Mouse (Mus musculus) forebrain, postnatal 0 days (tissue): ENCODE results near the gene Actn1. TPM values are rescaled to one million over a fixed set of nuclear protein-coding genes. Genes with fewer than 3 reads are reported as not detected.
A peak's percentile ranks its signal among the peaks of the same experiment; 100 is the strongest.

Source experiments
- ATAC-seq: fragments of 200-750 bp; cut with Nextera tagmentation; 2 replicates; pipeline ENCODE4 v1.8.0; 2017; ENCODE audit warnings: mild to moderate bottlenecking, moderate library complexity
- DNase-seq: peaks from one replicate; pipeline ENCODE4 v3.0.0-alpha.2; 2015
- H3K27ac ChIP-seq: fragments of 300-500 bp; sonication (generic); 2 replicates; pipeline ENCODE4 v1.5.1; 2014; ENCODE audit warnings: low read depth, mild to moderate bottlenecking, antibody characterized with exemption, low read length, moderate library complexity, mixed read lengths
- H3K27me3 ChIP-seq: fragments of 300-500 bp; sonication (generic); 2 replicates; pipeline ENCODE4 v1.6.1; 2014; ENCODE audit warnings: mild to moderate bottlenecking, low read length, mixed read lengths; ENCODE audit not compliant: insufficient read depth
- H3K36me3 ChIP-seq: fragments of 300-500 bp; sonication (generic); 2 replicates; pipeline ENCODE4 v1.6.1; 2014; ENCODE audit warnings: mild to moderate bottlenecking, moderate library complexity; ENCODE audit not compliant: insufficient read depth
- H3K4me1 ChIP-seq: fragments of 300-500 bp; sonication (generic); 2 replicates; pipeline ENCODE4 v1.6.1; 2014; ENCODE audit warnings: antibody characterized with exemption; ENCODE audit not compliant: insufficient read depth
- H3K4me2 ChIP-seq: fragments of 300-500 bp; sonication (generic); 2 replicates; pipeline ENCODE4 v1.6.1; 2014; ENCODE audit warnings: low read depth, mild to moderate bottlenecking, moderate library complexity
- H3K4me3 ChIP-seq: fragments of 300-500 bp; sonication (generic); 2 replicates; pipeline ENCODE4 v1.5.1; 2014; ENCODE audit warnings: low read depth, low read length, mixed read lengths
- H3K9ac ChIP-seq: fragments of 300-500 bp; sonication (generic); 2 replicates; pipeline ENCODE4 v1.6.1; 2014; ENCODE audit warnings: mild to moderate bottlenecking
- H3K9me3 ChIP-seq: fragments of 300-500 bp; sonication (generic); 2 replicates; pipeline ENCODE4 v1.6.1; 2016; ENCODE audit warnings: low read length
- CTCF ChIP-seq: sonication (generic); IDR thresholded peaks from 2 replicates; pipeline ENCODE4 v1.5.1; 2016; ENCODE audit warnings: antibody characterized with exemption, control low read depth, low read depth
- WGBS: fragments of 180-500 bp; shearing (Covaris S2); extraction: QIAGEN DNeasy Blood & Tissue Kit; methylation state at CpG from one replicate; pipeline ENCODE4 v1.1.7; 2014; 5-methylcytosine and 5-hydroxymethylcytosine counted together
- polyA plus RNA-seq: library from polyadenylated mRNA; unstranded; fragments of >200 nt; fragmentation: Nextera tagmentation; extraction: Ambion mirVana; gene quantifications from 2 replicates; pipeline ENCODE4 v1.2.1, GENCODE M21; 2015
- total RNA-seq: library from RNA; depleted of rRNA; stranded (reverse); fragments of >200 nt; gene quantifications from 2 replicates; pipeline ENCODE4 v1.2.3, GENCODE M21; 2014

The Actn1 gene
- total and polyA plus RNA-seq, 2 experiments from 2014 or later = 6.7 to 19.1 TPM

DNA sequence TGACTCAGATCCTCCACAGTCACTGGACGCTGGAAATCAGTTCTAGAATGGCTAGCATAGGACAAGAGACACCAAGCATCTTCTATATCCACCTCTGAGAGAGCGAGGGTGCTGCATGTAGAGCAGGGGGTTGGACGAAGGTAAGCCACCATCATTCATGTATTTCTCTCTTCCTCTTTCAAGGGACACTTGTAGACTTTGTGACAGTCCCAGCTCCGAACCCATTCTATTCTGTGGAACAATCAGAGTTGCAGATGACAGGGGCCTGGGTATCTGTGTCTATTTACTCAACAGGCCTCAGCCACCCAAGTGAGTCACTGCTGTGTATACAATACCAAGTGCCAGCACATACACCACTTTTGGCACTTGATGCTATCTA is 27.3 kb downstream of the Actn1 start:
- H3K9ac ChIP-seq = no peak overlapping the region
- no peak for DNase-seq
- WGBS = 91% methylated on average over 4 of the region's 4 CpGs
- H3K9me3 ChIP-seq = no peaks in the 10 kb centered on the region
- no peaks in the 10 kb centered on the region for H3K27me3 ChIP-seq
- no peak for ATAC-seq
- H3K4me2 ChIP-seq = no peak overlapping the region
- no peaks in the 10 kb centered on the region; the same call in 1 of the 2 replicates for H3K36me3 ChIP-seq
- H3K4me1 ChIP-seq = peaks cover 4% of the 10 kb centered on the region; the same call in 1 of the 2 replicates
- H3K4me3 ChIP-seq = no peak overlapping the region
- H3K27ac ChIP-seq = no peak overlapping the region
- no peak for TF ChIP-seq CTCF

DNA sequence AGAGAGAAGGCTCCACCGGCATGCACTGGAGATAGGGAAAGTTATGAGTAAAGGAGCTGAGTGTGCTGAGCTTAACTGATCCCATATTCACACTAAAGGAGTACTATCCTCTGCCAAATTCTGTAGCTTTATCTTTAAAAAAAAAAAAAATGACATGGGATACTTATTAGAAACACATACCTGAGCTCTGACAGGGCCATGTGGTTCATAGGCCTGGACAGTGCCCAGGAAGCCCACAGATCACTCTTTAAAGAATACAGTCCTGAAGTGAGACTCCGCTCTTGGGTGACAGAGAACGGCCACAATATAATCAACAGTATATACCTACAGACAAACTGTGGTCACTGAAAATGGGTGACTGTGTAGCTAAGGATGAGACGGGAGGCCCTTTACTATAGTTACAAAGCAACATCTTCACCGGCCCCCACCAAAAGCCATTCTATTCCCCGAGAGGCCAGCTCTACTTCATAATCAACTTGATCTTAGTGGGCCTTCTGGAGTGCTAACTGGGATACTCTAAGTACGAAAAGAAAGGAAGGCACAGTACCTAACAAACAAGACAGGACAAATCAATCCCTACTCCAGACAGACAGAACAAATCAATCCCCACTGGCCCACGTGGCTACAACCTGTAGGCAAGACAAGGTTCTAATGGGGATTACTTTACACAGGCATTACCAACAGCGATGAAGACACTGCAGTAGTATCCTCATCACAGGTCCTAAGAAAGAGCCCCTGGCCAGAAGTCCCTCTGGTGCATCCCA is 27.9 kb downstream of the Actn1 start:
- WGBS = 91% methylated on average over 9 of the region's 9 CpGs

DNA sequence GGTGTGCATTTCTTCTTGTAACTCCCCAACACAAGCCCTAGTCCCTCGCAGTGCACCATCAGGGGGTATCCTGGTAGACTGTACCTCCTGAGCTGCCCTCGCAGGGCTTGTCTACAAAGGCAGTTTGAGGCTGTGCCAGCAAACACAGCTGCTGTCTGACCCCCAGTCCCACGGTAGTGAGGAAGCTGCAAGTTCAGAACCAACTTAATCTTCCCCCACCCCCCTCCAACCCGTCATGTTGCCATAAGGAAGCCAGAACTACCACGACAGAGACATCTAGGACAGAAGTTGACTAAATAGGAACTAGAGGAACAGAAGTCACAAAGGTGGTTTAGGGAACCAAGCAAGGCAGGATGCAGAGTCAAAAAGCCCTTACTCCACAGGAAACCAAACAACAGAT is 28.9 kb downstream of the Actn1 start:
- 43% methylated on average over 5 of the region's 5 CpGs for WGBS
- no peak for TF ChIP-seq CTCF

More for the DNA sequence above, 27.9 kb downstream of the Actn1 start:
- DNase-seq = no peak
- peaks cover 4% of the 10 kb centered on the region; the same call in 1 of the 2 replicates for H3K4me1 ChIP-seq
- H3K4me2 ChIP-seq = no peak overlapping the region
- no peaks in the 10 kb centered on the region; the same call in 1 of the 2 replicates for H3K36me3 ChIP-seq
- no peak overlapping the region for H3K9ac ChIP-seq
- no peak for TF ChIP-seq CTCF
- H3K4me3 ChIP-seq = no peak overlapping the region
- H3K27ac ChIP-seq = no peak overlapping the region
- ATAC-seq = no peak
- no peaks in the 10 kb centered on the region for H3K9me3 ChIP-seq
- H3K27me3 ChIP-seq = no peaks in the 10 kb centered on the region

DNA sequence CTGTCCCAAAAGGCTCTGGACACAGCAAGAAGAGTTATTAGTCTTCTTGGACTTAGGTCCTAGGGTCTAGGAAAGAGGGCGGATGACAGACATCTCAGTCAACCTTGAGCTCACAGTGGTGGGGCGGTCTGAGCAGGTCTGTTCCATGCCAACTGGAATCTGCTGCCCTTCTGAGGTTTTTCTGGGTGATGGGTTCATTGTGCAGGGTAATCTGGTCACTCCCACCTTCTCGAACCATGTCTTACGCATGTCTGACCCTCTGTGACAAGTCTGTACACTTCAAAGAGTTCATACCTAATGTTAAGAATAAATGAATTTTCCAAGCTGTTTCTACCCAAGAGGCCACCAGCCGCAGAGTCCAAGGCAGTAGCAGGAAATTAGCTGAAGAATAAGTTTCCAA is 29.3 kb downstream of the Actn1 start:
- H3K36me3 ChIP-seq = no peaks in the 10 kb centered on the region; the same call in 1 of the 2 replicates
- H3K4me3 ChIP-seq = no peak overlapping the region
- H3K4me2 ChIP-seq = no peak overlapping the region
- H3K9me3 ChIP-seq = no peaks in the 10 kb centered on the region
- no peaks in the 10 kb centered on the region for H3K27me3 ChIP-seq
- DNase-seq (no peak), ATAC-seq (no peak)
- 74% methylated on average over 5 of the region's 5 CpGs for WGBS
- H3K27ac ChIP-seq = no peak overlapping the region
- no peak for TF ChIP-seq CTCF
- H3K9ac ChIP-seq = no peak overlapping the region
- H3K4me1 ChIP-seq = peaks cover 4% of the 10 kb centered on the region; the same call in 1 of the 2 replicates

More for the DNA sequence above, 28.9 kb downstream of the Actn1 start:
- ATAC-seq = no peak
- no peak overlapping the region for H3K4me2 ChIP-seq
- no peaks in the 10 kb centered on the region for H3K27me3 ChIP-seq
- H3K9me3 ChIP-seq = no peaks in the 10 kb centered on the region
- H3K27ac ChIP-seq = no peak overlapping the region
- no peaks in the 10 kb centered on the region; the same call in 1 of the 2 replicates for H3K36me3 ChIP-seq
- peaks cover 4% of the 10 kb centered on the region; the same call in 1 of the 2 replicates for H3K4me1 ChIP-seq
- H3K9ac ChIP-seq = no peak overlapping the region
- no peak overlapping the region for H3K4me3 ChIP-seq
- DNase-seq = no peak

DNA sequence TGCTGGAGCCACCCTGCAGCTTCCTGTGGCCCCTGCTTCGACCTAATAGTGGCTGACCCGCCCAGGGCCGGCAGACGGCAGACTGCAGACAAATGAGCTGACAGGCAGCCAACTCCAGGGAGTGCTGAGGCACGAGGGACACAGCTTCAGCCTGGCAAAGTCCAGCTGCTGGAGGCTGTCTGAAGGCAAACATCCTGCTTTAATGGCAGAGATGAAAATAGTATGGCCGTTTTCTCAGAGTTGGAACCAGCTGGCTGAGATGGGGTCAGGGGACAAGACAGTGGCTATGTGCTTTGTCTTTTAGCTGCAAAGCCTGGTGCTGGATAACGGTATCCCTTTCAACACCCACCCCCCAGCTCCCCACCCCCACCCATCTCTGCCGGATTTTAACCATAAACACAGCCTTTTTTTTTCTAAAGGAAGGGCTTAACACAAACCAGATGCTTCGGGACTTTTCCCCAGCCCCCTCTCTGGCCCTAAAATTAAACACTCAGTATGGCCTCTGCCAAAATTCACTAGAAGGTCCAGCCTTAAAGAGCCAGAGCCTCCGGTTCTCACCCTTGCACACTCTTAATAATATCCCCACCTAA is 30.0 kb downstream of the Actn1 start:
- Histone ChIP-seq H3K4me3 (no peak overlapping the region), H3K9ac (no peak overlapping the region), H3K36me3 (no peaks in the 10 kb centered on the region; the same call in 1 of the 2 replicates), H3K27ac (peak overlapping the region; percentile 23; the same call in 1 of the 2 replicates), H3K9me3 (no peaks in the 10 kb centered on the region), H3K27me3 (no peaks in the 10 kb centered on the region), H3K4me2 (no peak overlapping the region), H3K4me1 (peaks cover 4% of the 10 kb centered on the region; the same call in 1 of the 2 replicates)
- WGBS = 9% methylated on average over 10 of the region's 10 CpGs
- no peak for TF ChIP-seq CTCF
- ATAC-seq (peak; percentile 73), DNase-seq (peak; percentile 53)

DNA sequence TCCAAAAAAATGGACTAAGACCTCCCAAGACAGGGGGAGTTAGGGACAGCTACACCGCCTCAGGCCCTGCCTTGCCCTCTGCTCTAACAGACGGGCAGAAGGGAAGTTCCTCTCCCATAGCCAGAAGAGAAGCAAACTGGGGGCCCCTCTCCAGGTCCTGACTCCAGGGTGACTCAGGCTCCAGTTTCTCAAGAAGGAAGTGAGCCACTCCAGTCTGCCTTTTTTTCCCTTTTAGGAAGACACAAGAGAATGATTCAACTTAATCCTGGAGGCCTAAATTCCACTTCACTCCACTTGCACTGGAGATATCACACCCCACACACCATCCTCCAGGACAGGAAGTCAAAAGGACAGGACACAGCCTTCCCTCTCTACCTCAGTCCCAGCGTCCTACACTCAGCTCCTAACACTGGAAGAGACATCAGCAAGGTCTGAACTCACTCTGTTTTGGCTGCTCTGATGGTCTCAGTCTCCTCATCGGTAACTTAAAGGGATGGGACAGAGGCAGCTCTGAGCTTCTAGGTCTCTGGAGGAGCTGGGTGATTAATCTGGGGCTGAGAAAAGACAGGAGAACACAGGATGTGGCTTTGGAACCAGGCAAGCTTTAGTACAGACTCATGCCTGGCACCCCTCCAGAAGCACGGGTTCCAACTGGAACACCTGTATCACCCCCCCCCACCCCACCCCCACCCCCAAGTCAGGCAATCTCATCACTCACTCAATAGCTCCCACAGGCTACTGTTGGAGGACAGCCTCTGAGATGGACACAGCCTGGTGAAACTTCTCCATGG is 31.0 kb downstream of the Actn1 start:
- Histone ChIP-seq H3K9ac (no peak overlapping the region), H3K36me3 (no peaks in the 10 kb centered on the region; the same call in 1 of the 2 replicates), H3K27me3 (no peaks in the 10 kb centered on the region), H3K9me3 (no peaks in the 10 kb centered on the region), H3K4me1 (peaks cover 4% of the 10 kb centered on the region; the same call in 1 of the 2 replicates), H3K4me2 (no peak overlapping the region), H3K4me3 (no peak overlapping the region), H3K27ac (no peak overlapping the region)
- DNase-seq = no peak
- 68% methylated on average over 5 of the region's 5 CpGs for WGBS
- no peak for TF ChIP-seq CTCF
- ATAC-seq = no peak

DNA sequence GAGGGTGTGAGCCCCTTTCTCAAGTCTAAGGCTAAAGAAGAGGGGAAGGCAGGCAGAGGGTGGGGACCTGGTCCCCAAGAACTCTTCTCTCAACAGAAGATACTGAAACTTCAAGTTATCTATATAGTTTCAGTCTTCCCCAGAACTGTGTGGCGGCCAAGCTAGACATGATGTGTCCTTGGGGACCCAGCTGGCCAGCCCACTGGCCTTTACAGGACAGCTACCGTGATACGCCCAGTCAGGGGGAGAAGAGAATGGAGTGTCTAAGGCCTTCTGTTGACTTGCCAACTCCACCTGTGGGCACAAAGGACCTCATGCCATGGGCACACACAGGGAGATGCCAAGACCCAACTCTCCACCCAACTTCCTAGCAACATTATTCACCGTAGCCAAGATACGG is 31.8 kb downstream of the Actn1 start:
- no peaks in the 10 kb centered on the region for H3K9me3 ChIP-seq
- ATAC-seq (no peak), DNase-seq (no peak)
- H3K27ac ChIP-seq = no peak overlapping the region
- 82% methylated on average over 5 of the region's 5 CpGs for WGBS
- no peak overlapping the region for H3K4me2 ChIP-seq
- H3K4me1 ChIP-seq = peaks cover 4% of the 10 kb centered on the region; the same call in 1 of the 2 replicates
- H3K27me3 ChIP-seq = no peaks in the 10 kb centered on the region
- no peak overlapping the region for H3K4me3 ChIP-seq
- no peaks in the 10 kb centered on the region for H3K36me3 ChIP-seq
- no peak for TF ChIP-seq CTCF
- H3K9ac ChIP-seq = no peak overlapping the region
